Mouse (Mus musculus) liver, postnatal 0 days (tissue): ENCODE results near the gene Apoc1. TPM values are rescaled to one million over a fixed set of nuclear protein-coding genes. Genes with fewer than 3 reads are reported as not detected.

Source experiments
- ATAC-seq: fragments of 200-750 bp; cut with Nextera tagmentation; 2 replicates; pipeline ENCODE4 v1.8.0; 2017; ENCODE audit warnings: mild to moderate bottlenecking, moderate library complexity
- DNase-seq: peaks from one replicate; pipeline ENCODE4 v3.0.0-alpha.2; 2016
- H3K27ac ChIP-seq: fragments of 300-500 bp; sonication (generic); 2 replicates; pipeline ENCODE4 v1.5.1; 2014; ENCODE audit warnings: antibody characterized with exemption, moderate library complexity, mild to moderate bottlenecking, low read depth
- H3K27me3 ChIP-seq: fragments of 300-500 bp; sonication (generic); 2 replicates; pipeline ENCODE4 v1.6.1; 2014; ENCODE audit warnings: low read length, control low read depth, mixed read lengths; ENCODE audit not compliant: insufficient read depth
- H3K36me3 ChIP-seq: fragments of 300-500 bp; sonication (generic); replicated peaks from 2 replicates; pipeline ENCODE4 v1.6.1; 2014; ENCODE audit warnings: mild to moderate bottlenecking, control low read depth, low read length, moderate library complexity, mixed read lengths; ENCODE audit not compliant: insufficient read depth
- H3K4me1 ChIP-seq: fragments of 300-500 bp; sonication (generic); 2 replicates; pipeline ENCODE4 v1.6.1; 2014; ENCODE audit warnings: antibody characterized with exemption, mild to moderate bottlenecking, control low read depth; ENCODE audit not compliant: insufficient read depth
- H3K4me2 ChIP-seq: fragments of 300-500 bp; sonication (generic); 2 replicates; pipeline ENCODE4 v1.6.1; 2014; ENCODE audit warnings: low read depth, mild to moderate bottlenecking, low read length, moderate library complexity, mixed read lengths
- H3K4me3 ChIP-seq: fragments of 300-500 bp; sonication (generic); 2 replicates; pipeline ENCODE4 v1.5.1; 2014; ENCODE audit warnings: low read depth, low read length
- H3K9ac ChIP-seq: fragments of 300-500 bp; sonication (generic); replicated peaks from 2 replicates; pipeline ENCODE4 v1.6.1; 2014; ENCODE audit warnings: mild to moderate bottlenecking, moderate library complexity
- H3K9me3 ChIP-seq: fragments of 300-500 bp; sonication (generic); 2 replicates; pipeline ENCODE4 v1.6.1; 2016; ENCODE audit warnings: mild to moderate bottlenecking, control low read depth, low read length, mixed read lengths
- CTCF ChIP-seq: sonication (generic); IDR thresholded peaks from 2 replicates; pipeline ENCODE4 v1.5.1; 2016; ENCODE audit warnings: antibody characterized with exemption, low read depth
- EP300 ChIP-seq: IDR thresholded peaks from 2 replicates; pipeline ENCODE4 v1.6.1; 2016; ENCODE audit warnings: antibody characterized with exemption, low read depth, mild to moderate bottlenecking
- WGBS: fragments of 180-500 bp; shearing (Covaris S2); extraction: QIAGEN DNeasy Blood & Tissue Kit; methylation state at CpG from one replicate; pipeline ENCODE4 v1.1.7; 2014; ENCODE audit not compliant: insufficient replicate concordance; 5-methylcytosine and 5-hydroxymethylcytosine counted together
- polyA plus RNA-seq: library from polyadenylated mRNA; unstranded; fragments of >200 nt; fragmentation: Nextera tagmentation; extraction: Ambion mirVana; gene quantifications from 2 replicates; pipeline ENCODE4 v1.2.1, GENCODE M21; 2015

Gene Apoc1
- polyA plus RNA-seq, 1 experiment from 2014 or later, result 5,234 TPM

GRCm38 (mm10) chr7:19734178-19734666, 41.8 kb upstream of the Apoc1 start:
- Histone ChIP-seq H3K9ac (no peak overlapping the region; the same call in 1 of the 2 replicates), H3K4me2 (no peak overlapping the region), H3K9me3 (no peaks in the 10 kb centered on the region), H3K36me3 (peaks cover 22% of the 10 kb centered on the region), H3K27me3 (no peaks in the 10 kb centered on the region), H3K4me3 (no peak overlapping the region), H3K27ac (no peak overlapping the region), H3K4me1 (peaks cover 4% of the 10 kb centered on the region; the same call in 1 of the 2 replicates)
- TF ChIP-seq EP300 (no peak), CTCF (no peak)
- WGBS, result 82% methylated on average over 10 of the region's 10 CpGs
- DNase-seq (no peak), ATAC-seq (no peak)

GRCm38 (mm10) chr7:19726541-19726940, 34.1 kb upstream of the Apoc1 start:
- Histone ChIP-seq H3K4me1 (0 out of 2 replicates have a peak, but pooled peaks cover 2% of the 10 kb centered on the region), H3K9ac (no peak overlapping the region), H3K36me3 (peaks cover 16% of the 10 kb centered on the region), H3K4me3 (no peak overlapping the region), H3K4me2 (no peak overlapping the region), H3K27ac (no peak overlapping the region), H3K27me3 (no peaks in the 10 kb centered on the region), H3K9me3 (no peaks in the 10 kb centered on the region)
- TF ChIP-seq EP300 (no peak), CTCF (no peak)
- DNase-seq (no peak), ATAC-seq (no peak)
- WGBS, result 74% methylated on average over 4 of the region's 4 CpGs

DNA sequence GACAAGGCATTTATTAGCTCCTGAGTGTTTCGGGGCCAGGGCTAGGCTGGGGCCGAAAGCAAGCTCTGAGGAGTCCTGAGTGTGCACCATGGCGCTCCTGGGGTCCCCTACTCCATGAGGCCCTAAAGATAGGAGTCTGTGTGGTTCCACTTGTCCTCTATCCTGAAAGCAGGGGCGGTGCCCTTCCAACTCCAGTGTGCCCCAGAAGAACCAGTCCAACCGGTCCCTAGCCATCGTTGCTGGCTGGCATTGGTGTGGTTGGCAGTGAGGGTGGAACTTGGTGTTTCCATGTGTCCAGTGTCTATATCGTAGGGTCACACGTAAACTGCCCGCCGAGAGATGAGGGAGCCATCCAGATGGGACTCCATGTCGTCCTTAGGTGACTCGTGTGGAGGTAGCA, 31.7 kb upstream of the Apoc1 start:
- ATAC-seq (no peak), DNase-seq (no peak)
- no peak overlapping the region for H3K4me2 ChIP-seq
- H3K4me3 ChIP-seq, result no peak overlapping the region
- 0 out of 2 replicates have a peak, but pooled peaks cover 2% of the 10 kb centered on the region for H3K4me1 ChIP-seq
- WGBS, result 88% methylated on average over 12 of the region's 12 CpGs
- no peaks in the 10 kb centered on the region for H3K27me3 ChIP-seq
- no peak overlapping the region for H3K9ac ChIP-seq
- H3K36me3 ChIP-seq, result peaks cover 4% of the 10 kb centered on the region
- H3K9me3 ChIP-seq, result 0 out of 2 replicates have a peak, but pooled peaks cover 6% of the 10 kb centered on the region
- no peak for TF ChIP-seq CTCF
- no peak for TF ChIP-seq EP300
- no peak overlapping the region for H3K27ac ChIP-seq

GRCm38 (mm10) chr7:19722754-19723195, 30.3 kb upstream of the Apoc1 start:
- DNase-seq, result peak; percentile 49
- Histone ChIP-seq H3K4me1 (0 out of 2 replicates have a peak, but pooled peaks cover 2% of the 10 kb centered on the region), H3K27ac (0 out of 2 replicates have a peak overlapping the region, but pooled peaks have one; percentile 29), H3K27me3 (no peaks in the 10 kb centered on the region), H3K9me3 (0 out of 2 replicates have a peak, but pooled peaks cover 6% of the 10 kb centered on the region), H3K4me2 (no peak overlapping the region), H3K36me3 (peaks cover 4% of the 10 kb centered on the region), H3K4me3 (no peak overlapping the region), H3K9ac (no peak overlapping the region)
- TF ChIP-seq EP300, result no peak; the same call in 1 of the 2 replicates
- TF ChIP-seq CTCF, result no peak
- 59% methylated on average over 6 of the region's 6 CpGs for WGBS
- ATAC-seq, result peak; percentile 60

DNA sequence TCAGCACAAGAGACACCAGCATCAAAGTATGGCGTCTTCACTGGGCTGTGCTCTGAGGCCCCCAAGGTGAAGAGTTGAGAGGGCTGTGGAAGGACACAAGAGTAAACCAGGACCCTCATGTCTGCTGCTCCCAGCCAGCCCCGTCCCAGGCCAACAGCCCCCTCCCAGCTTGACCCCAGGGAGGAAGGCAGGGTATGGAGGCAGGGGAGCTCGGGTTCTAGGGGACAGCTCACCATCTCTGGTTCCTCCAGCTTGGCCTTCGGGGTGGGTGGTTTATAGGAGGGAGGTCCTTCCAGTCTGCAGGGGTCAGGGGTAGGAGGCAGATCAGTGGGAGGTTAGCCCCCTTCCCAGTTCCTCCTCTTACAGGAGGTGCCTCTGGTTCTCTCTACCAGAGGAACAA, 26.7 kb upstream of the Apoc1 start:
- no peak for TF ChIP-seq EP300
- no peak for TF ChIP-seq CTCF
- Histone ChIP-seq H3K4me2 (no peak overlapping the region), H3K27me3 (no peaks in the 10 kb centered on the region), H3K9me3 (0 out of 2 replicates have a peak, but pooled peaks cover 6% of the 10 kb centered on the region), H3K4me3 (no peak overlapping the region), H3K4me1 (peaks cover 18% of the 10 kb centered on the region), H3K9ac (no peak overlapping the region), H3K36me3 (peaks cover 4% of the 10 kb centered on the region; the same call in 1 of the 2 replicates), H3K27ac (no peak overlapping the region)
- ATAC-seq, result no peak
- WGBS, result 69% methylated on average over 4 of the region's 4 CpGs
- DNase-seq, result no peak

DNA sequence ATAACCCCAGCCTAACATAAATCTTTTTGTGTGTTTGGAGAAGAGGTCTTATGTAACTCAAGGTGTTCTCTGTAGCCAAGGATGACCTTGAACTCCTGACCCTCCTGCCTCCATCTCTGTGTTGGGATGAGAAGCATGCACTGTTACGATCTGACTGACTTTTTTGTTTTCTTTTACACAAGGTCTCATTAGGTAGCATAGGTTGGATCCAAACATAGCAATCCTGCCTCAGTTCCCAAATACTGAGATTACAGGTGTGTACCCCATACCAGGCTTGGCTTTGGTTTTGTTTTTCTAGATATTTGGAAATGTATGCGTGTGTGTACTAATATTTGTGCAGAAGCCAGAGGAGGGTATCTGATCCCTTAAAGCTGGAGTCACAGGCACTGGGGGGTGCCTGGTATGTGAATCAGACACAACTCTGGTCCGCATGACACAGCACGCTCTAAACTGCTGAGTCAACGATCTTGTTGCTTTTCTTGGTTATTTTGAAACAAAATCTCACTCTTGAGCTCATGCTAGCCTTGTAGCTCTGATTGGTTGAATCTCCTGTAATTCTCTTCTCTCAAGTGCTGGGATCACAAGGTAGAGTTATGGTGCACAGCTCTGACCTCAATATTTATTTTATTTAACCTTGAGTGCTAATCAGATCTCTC, 26.0 kb upstream of the Apoc1 start:
- DNase-seq (no peak), ATAC-seq (no peak)
- Histone ChIP-seq H3K4me2 (no peak overlapping the region), H3K27ac (no peak overlapping the region), H3K36me3 (no peaks in the 10 kb centered on the region; the same call in 1 of the 2 replicates), H3K27me3 (no peaks in the 10 kb centered on the region), H3K4me1 (peaks cover 25% of the 10 kb centered on the region), H3K9ac (no peak overlapping the region), H3K4me3 (no peak overlapping the region), H3K9me3 (0 out of 2 replicates have a peak, but pooled peaks cover 6% of the 10 kb centered on the region)
- TF ChIP-seq CTCF, result no peak
- no peak for TF ChIP-seq EP300
- 74% methylated on average over 5 of the region's 5 CpGs for WGBS
